Mouse (Mus musculus): ENCODE results near the gene Hist1h2bp. TPM values are rescaled to one million over a fixed set of nuclear protein-coding genes. Genes with fewer than 3 reads are reported as not detected.
"Not testable (repeated sequence)": the region's sequence is repeated elsewhere in the genome, so short reads cannot be mapped to it uniquely, and the experiment has no call there.

The Hist1h2bp gene
- polyA plus RNA-seq, 1 experiment from 2014 or later = 0.56 TPM

- Histone ChIP-seq H3K4me3 (replicated peaks) (peak overlapping the region; percentile 40), H3K4me2 (peak overlapping the region; percentile 67), H3K9me3 (replicated peaks) (no peaks in the 10 kb centered on the region), H3K27ac (replicated peaks) (peak overlapping the region; percentile 71), H3K4me1 (peaks cover 37% of the 10 kb centered on the region), H3K27me3 (replicated peaks) (no peaks in the 10 kb centered on the region), H3K36me3 (no peaks in the 10 kb centered on the region), H3K9ac (replicated peaks) (0 out of 2 replicates have a peak overlapping the region, but pooled peaks have one; percentile 30)
- 3% methylated on average over 8 of the region's 8 CpGs for WGBS
- ATAC-seq (ENCODE audit: low FRiP score) = no peak
These were observed 917 bp upstream of the Hist1h2bp start for GRCm38 (mm10) chr13:21786189-21786898.

DNA sequence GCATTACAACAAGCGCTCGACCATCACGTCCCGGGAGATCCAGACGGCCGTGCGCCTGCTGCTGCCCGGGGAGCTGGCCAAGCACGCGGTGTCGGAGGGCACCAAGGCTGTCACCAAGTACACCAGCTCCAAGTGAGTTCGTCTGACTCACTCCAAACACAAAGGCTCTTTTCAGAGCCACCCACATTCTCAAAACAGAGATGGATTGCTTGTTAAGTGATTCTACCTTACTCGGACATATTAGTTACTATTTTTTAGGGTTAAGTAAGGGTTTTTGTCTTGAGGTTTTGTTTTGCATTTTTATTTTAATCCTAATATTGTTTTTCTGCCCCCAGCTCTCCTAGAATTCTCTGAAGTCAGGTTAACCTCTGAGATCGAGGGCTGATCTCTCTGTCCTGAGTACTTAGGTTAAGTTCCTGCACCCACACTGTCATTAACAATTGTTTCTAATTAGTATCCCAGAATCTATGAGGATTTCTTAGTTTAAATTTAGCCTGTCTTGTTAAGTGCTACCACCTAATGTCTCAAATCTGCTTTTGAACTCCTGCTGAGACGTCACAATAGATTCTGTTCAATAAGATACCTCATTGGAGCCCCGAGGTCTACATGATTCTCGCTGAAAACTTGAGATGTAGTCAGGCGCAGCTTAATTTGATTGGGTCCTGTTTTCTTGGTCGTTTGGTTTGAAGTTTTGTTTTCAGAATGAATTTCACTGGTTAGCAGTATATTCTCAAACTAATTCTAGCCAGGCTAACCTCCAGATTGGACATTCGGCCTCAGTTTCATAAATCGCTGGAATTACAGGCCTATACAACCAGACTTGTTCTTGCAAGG, 716 bp downstream of the Hist1h2bp start:
- Histone ChIP-seq H3K36me3 (no peaks in the 10 kb centered on the region), H3K4me1 (peaks cover 29% of the 10 kb centered on the region), H3K4me2 (peak overlapping the region; percentile 67), H3K27ac (replicated peaks) (0 out of 2 replicates have a peak overlapping the region, but pooled peaks have one; percentile 33), H3K27me3 (replicated peaks) (no peaks in the 10 kb centered on the region), H3K9me3 (replicated peaks) (no peaks in the 10 kb centered on the region), H3K9ac (replicated peaks) (0 out of 2 replicates have a peak overlapping the region, but pooled peaks have one; percentile 34), H3K4me3 (replicated peaks) (peak overlapping the region; percentile 40)
- 12% methylated on average over 16 of the region's 21 CpGs for WGBS
- peak; percentile 6 for ATAC-seq (ENCODE audit: low FRiP score)

GRCm38 (mm10) chr13:21789925-21790324, 2.7 kb downstream of the Hist1h2bp start:
- Histone ChIP-seq H3K4me1 (peaks cover 19% of the 10 kb centered on the region), H3K27ac (replicated peaks) (no peak overlapping the region), H3K4me3 (replicated peaks) (no peak overlapping the region), H3K9me3 (replicated peaks) (no peaks in the 10 kb centered on the region), H3K4me2 (no peak overlapping the region), H3K9ac (replicated peaks) (no peak overlapping the region), H3K27me3 (replicated peaks) (no peaks in the 10 kb centered on the region), H3K36me3 (no peaks in the 10 kb centered on the region)
- WGBS = 62% methylated on average over 6 of the region's 6 CpGs
- ATAC-seq (ENCODE audit: low FRiP score) = no peak

DNA sequence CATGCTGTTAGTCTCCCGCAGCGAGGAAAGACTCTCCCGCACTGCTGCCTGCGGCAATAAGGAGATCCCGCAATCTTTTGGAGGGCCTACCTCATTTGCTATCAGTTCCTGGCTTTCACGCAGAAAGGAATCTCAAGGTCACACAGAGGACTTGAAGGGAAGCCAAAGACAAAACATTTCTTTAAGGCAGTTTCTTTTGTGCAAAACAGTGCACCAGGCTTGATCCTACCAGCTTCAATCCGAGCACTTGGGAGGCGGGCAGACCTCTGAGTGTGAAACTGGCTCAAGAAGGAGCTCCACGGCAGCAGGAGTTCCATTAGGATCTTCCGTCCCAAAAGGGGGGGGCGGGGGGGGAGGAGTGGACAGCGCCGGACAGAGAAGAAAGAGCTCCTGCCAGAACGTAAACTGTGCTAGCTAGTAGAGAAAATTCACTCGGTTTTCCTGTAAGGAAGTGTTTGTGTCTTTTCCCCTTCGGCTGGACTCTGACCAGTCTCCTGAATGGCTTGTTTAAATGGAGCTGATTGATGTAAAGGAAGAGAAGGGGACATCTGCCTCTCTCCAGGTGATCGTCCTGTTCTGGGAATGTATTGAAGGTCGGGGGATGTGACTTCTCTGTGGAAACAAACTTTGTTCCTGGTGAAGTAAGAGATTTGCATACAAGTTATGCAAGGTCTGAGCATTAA, 3.5 kb downstream of the Hist1h2bp start:
- no peak overlapping the region for H3K27ac ChIP-seq (replicated peaks)
- H3K4me3 ChIP-seq (replicated peaks) = 0 out of 2 replicates have a peak overlapping the region, but pooled peaks have one; percentile 4
- 6% methylated on average over 18 of the region's 18 CpGs for WGBS
- ATAC-seq (ENCODE audit: low FRiP score) = no peak
- peaks cover 19% of the 10 kb centered on the region for H3K4me1 ChIP-seq
- H3K36me3 ChIP-seq = no peaks in the 10 kb centered on the region
- no peaks in the 10 kb centered on the region for H3K27me3 ChIP-seq (replicated peaks)
- H3K9me3 ChIP-seq (replicated peaks) = no peaks in the 10 kb centered on the region
- H3K4me2 ChIP-seq = peak overlapping the region; percentile 46
- H3K9ac ChIP-seq (replicated peaks) = peak overlapping the region; percentile 28; the same call in 1 of the 2 replicates

- H3K9me3 ChIP-seq (replicated peaks) = no peaks in the 10 kb centered on the region
- ATAC-seq (ENCODE audit: low FRiP score) = no peak
- no peak overlapping the region for H3K4me2 ChIP-seq
- no peak overlapping the region for H3K9ac ChIP-seq (replicated peaks)
- H3K4me1 ChIP-seq = peaks cover 5% of the 10 kb centered on the region; the same call in 1 of the 2 replicates
- no peak overlapping the region for H3K4me3 ChIP-seq (replicated peaks)
- 97% methylated on average over 7 of the region's 7 CpGs for WGBS
- no peaks in the 10 kb centered on the region for H3K36me3 ChIP-seq
- H3K27me3 ChIP-seq (replicated peaks) = no peaks in the 10 kb centered on the region
- no peak overlapping the region for H3K27ac ChIP-seq (replicated peaks)
These were observed 8.3 kb downstream of the Hist1h2bp start for GRCm38 (mm10) chr13:21795584-21795983.

GRCm38 (mm10) chr13:21797163-21797562, 9.9 kb downstream of the Hist1h2bp start:
- not testable (repeated sequence) for H3K27me3 ChIP-seq (replicated peaks); H3K4me3 ChIP-seq (replicated peaks); H3K27ac ChIP-seq (replicated peaks); ATAC-seq (ENCODE audit: low FRiP score); H3K9ac ChIP-seq (replicated peaks); H3K4me2 ChIP-seq; H3K4me1 ChIP-seq; H3K36me3 ChIP-seq; H3K9me3 ChIP-seq (replicated peaks)

- not testable (repeated sequence) for H3K4me1 ChIP-seq; H3K4me2 ChIP-seq; H3K9ac ChIP-seq (replicated peaks); H3K4me3 ChIP-seq (replicated peaks); H3K9me3 ChIP-seq (replicated peaks); H3K36me3 ChIP-seq; H3K27ac ChIP-seq (replicated peaks); H3K27me3 ChIP-seq (replicated peaks)
- no CpG with 5 or more reads among the region's 4 CpGs for WGBS
- peak; percentile 79 for ATAC-seq (ENCODE audit: low FRiP score)
These were observed 15.8 kb downstream of the Hist1h2bp start for GRCm38 (mm10) chr13:21803058-21803457.

DNA sequence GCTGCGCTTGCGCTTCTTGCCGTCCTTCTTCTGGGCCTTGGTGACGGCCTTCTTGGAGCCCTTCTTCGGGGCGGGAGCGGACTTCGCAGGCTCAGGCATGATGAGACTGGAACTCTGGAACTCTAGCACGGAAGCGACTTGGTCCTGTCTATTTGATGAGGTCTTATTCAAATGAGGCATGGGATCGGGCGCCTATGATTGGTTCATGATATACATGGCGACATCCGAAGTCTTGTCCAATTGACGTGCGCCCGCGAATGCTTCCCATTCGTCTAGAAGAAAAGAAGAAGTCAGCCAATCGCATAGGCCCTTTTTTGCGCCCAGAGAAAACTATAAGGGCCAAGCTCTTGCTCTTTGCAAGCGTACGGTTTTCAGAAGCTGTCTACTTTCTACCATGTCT, 22.8 kb downstream of the Hist1h2bp start, which contains the start of the genes Hist1h2bq and Hist1h2ao:
TSS of gene Hist1h2bq (minus strand) at position 125 of the 400 bp plus-strand sequence.
TSS of gene Hist1h2ao (plus strand) at position 393 of the 400 bp plus-strand sequence.
- H3K27ac ChIP-seq (replicated peaks); H3K27me3 ChIP-seq (replicated peaks); H3K4me1 ChIP-seq; H3K9me3 ChIP-seq (replicated peaks); H3K9ac ChIP-seq (replicated peaks); H3K36me3 ChIP-seq; H3K4me2 ChIP-seq; H3K4me3 ChIP-seq (replicated peaks): not testable (repeated sequence)
- ATAC-seq (ENCODE audit: low FRiP score) = peak; percentile 98
- no CpG with 5 or more reads among the region's 23 CpGs for WGBS

DNA sequence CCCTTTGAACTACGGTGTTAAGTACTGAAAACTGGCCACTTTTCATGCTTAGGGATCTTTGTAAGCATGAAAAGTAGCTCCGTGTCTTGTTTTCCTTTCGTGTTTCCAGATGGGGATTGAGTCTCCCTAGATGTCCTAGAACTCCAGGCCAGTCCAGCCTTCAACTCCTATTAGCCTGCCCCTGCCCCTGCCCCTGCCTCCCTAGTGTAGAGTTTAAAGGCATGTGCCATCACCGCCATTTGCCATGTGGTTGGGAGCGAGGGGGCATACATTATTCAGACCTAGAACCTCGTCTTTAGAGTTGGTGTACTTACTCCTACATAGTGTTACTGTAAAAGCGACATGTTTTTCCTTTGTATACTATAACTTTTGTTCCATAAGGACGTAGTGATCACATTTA, 23.8 kb downstream of the Hist1h2bp start:
- not testable (repeated sequence) for H3K4me3 ChIP-seq (replicated peaks); H3K9ac ChIP-seq (replicated peaks); H3K9me3 ChIP-seq (replicated peaks); H3K36me3 ChIP-seq; H3K27ac ChIP-seq (replicated peaks); H3K27me3 ChIP-seq (replicated peaks); H3K4me2 ChIP-seq; H3K4me1 ChIP-seq
- peak; percentile 15 for ATAC-seq (ENCODE audit: low FRiP score)
- WGBS = no CpG with 5 or more reads among the region's 8 CpGs

DNA sequence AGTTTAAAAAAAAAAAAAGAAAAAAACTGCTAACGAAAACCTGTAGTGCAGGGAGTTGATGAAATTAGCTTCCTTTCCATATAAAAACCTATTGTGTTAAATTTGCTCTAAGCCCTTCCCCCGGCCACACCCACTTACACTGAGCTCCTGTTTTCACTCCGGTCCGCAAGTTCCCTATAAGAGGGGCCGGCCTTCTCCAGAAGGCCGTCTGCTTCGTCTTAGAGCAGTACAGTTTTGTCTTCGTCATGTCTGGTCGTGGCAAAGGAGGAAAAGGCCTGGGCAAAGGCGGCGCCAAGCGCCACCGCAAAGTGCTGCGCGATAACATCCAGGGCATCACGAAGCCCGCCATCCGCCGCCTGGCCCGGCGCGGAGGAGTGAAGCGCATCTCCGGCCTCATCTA, 24.3 kb downstream of the Hist1h2bp start, which contains the start of gene Hist1h4m:
TSS of gene Hist1h4m (plus strand) at position 208 of the 400 bp plus-strand sequence.
- H3K36me3 ChIP-seq; H3K9me3 ChIP-seq (replicated peaks); H3K27me3 ChIP-seq (replicated peaks); H3K9ac ChIP-seq (replicated peaks); H3K27ac ChIP-seq (replicated peaks); H3K4me1 ChIP-seq: not testable (repeated sequence)
- Histone ChIP-seq H3K4me2 (peak within 1 kb of the TSS; percentile 47), H3K4me3 (replicated peaks) (peak within 1 kb of the TSS; percentile 18; the same call in 1 of the 2 replicates)
- ATAC-seq (ENCODE audit: low FRiP score) = peak; percentile 77
- no CpG with 5 or more reads among the region's 24 CpGs for WGBS

DNA sequence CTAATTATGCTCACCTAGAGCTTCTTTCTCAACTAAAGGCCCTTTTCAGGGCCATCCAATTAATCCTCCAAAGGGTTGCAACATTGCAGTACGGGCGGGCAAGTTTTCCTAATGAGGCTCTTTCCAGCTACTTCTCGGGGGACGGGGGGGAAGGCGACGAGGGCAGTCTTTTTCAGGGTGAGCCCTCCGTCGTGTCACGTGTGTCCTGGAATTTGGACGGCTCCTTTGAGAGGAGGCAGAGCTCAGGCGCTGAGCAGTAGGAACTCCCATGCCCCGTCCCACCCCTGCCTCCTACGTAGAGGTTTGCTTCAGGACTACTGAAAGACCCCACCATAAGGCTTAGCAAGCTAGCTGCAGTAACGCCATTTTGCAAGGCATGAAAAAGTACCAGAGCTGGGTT, 24.8 kb downstream of the Hist1h2bp start:
- ATAC-seq (ENCODE audit: low FRiP score); H3K9ac ChIP-seq (replicated peaks); H3K27me3 ChIP-seq (replicated peaks); H3K36me3 ChIP-seq; H3K27ac ChIP-seq (replicated peaks); H3K4me1 ChIP-seq; H3K9me3 ChIP-seq (replicated peaks): not testable (repeated sequence)
- WGBS = 1% methylated on average over 14 of the region's 14 CpGs
- peak overlapping the region; percentile 47 for H3K4me2 ChIP-seq
- peak overlapping the region; percentile 18; the same call in 1 of the 2 replicates for H3K4me3 ChIP-seq (replicated peaks)
